Mouse (Mus musculus) adrenal gland, adult 2 months (tissue): ENCODE measurements at regions not wholly inside any gene's neighbourhood (a gene's known extent, or its start where the extent isn't known, plus 50 kb on each side); places are given as distances from the start of the nearest gene placed in this dataset.

Source experiments
- DNase-seq: peaks from one replicate; pipeline ENCODE4 v3.0.0; 2021

DNA sequence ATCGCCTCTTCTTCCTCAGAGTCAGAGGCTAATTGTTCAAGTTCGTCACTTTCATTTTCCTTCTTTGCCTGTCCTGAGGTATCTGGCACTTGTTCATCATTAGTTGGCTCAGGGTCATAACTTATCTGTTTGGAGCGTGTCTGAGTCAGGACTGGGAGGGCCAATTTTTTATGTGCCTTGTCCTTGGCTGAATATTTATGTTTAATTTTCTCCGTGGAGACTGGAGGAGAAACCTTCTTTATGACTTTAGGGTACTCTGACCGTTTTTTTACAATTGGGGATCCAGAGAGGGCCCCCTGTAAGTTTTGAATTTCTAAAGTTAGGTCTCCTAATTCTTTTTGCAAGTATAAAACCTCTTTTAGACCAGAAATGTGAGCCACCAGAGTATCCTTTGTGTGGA lies 1000.2 kb upstream of the Edil3 start:
- peak; percentile 67 for DNase-seq
